15 mouse cellular contexts compared by ENCODE assay signal in the genomic region with DNA sequence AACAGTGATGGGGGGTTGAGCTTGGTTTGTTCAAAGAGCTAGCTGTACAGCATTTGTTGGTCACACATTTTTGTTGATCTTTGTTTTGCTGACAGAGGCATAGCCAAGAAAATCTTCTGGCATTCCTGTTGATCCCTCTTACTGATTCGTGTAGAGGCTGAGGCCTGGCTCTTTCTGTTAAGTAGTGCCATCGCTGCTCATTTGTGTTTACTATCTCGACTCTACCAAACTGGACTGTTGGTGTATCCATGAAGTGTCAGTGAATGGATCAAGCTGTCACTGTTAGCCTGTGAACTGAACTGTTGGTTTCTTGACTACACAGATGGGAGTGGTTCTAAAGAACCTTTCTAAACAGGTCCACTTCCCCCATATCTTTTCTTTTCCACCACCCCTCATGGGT.
"Had no signal": no experiment of that assay in that cellular context is flagged by ENCODE, and none has a peak within 500 bp of the region (broad histone marks: within the 10 kb centered on the region; RNA-seq: fewer than 3 reads in every experiment).

No protein-coding gene starts in this region.

- H3K4me2 ChIP-seq: neural tube, embryonic 15.5 days; stomach, embryonic 15.5 days had no signal

- H3K4me1 ChIP-seq: neural tube, embryonic 15.5 days; stomach, embryonic 15.5 days had no signal

- H3K27ac ChIP-seq: neural tube, embryonic 15.5 days; stomach, embryonic 15.5 days; stomach, postnatal 0 days had no signal

- H3K9ac ChIP-seq: neural tube, embryonic 15.5 days; stomach, embryonic 15.5 days had no signal

- H3K4me3 ChIP-seq: neural tube, embryonic 15.5 days; stomach, embryonic 15.5 days had no signal

- H3K27me3 ChIP-seq: neural tube, embryonic 15.5 days; stomach, embryonic 15.5 days had no signal

- H3K9me3 ChIP-seq: neural tube, embryonic 15.5 days; stomach, embryonic 15.5 days had no signal

- DNase-seq: retina, postnatal 1 day; right cerebral cortex, adult 18-20 months; right cerebral cortex, postnatal 14 days; right cerebral cortex, postnatal 25 days; right cerebral cortex, postnatal 4 days; spleen, adult 18-20 months; thymus, adult 18-20 months; thymus, adult 2 months; thymus, postnatal 14 days; thymus, postnatal 25 days; thymus, postnatal 36 days; thymus, postnatal 4 days had no signal

- H3K36me3 ChIP-seq: neural tube, embryonic 15.5 days; stomach, embryonic 15.5 days had no signal
